11 mouse cellular contexts compared by ENCODE assay signal in genomic region chr5:39777094-39777710, GRCm38 (mm10). TPM values are rescaled to one million over a fixed set of nuclear protein-coding genes. Genes with fewer than 3 reads are reported as not detected.
DNase-seq lines count a peak whose midpoint lies in the region; TF ChIP-seq lines count a peak whose summit lies in the region.
"Had no signal": no experiment of that assay in that cellular context is flagged by ENCODE, and none has a peak within 500 bp of the region (broad histone marks: within the 10 kb centered on the region; RNA-seq: fewer than 3 reads in every experiment).

No protein-coding gene starts in this region.

- peak; percentile 27 to 34 for DNase-seq in heart, postnatal 10 days
- DNase-seq in heart, postnatal 25 days (ENCODE audit: low spot score), result no peak
- DNase-seq in layer of hippocampus, postnatal 14 days (ENCODE audit: low spot score in 2 of 2), result peak; percentile 5 to 53
- DNase-seq in layer of hippocampus, adult 9-10 months (ENCODE audit: low spot score), result no peak
- DNase-seq in brain, embryonic 14.5 days (ENCODE audit: low read depth), result peak; percentile 85
- DNase-seq in cerebellum, adult 9-11 months, result peak; percentile 81
- DNase-seq in ovary, postnatal 36 days (ENCODE audit: low spot score), result no peak
- no peak for DNase-seq in MN1 (ENCODE audit: low spot score)
- DNase-seq: lung, adult 18-20 months; right cerebral cortex, postnatal 14 days had no signal

- TF ChIP-seq POLR2A in brain, embryonic 14.5 days (IDR thresholded peaks at IDR 0.05; ENCODE audit: borderline replicate concordance, extremely low read depth, insufficient read depth, insufficient read length, poor library complexity, severe bottlenecking), result no peak

- intact Hi-C loops in heart, postnatal 10 days (cut with DNase I), result no loop called here
- intact Hi-C loops in heart, postnatal 25 days (cut with DNase I), result no loop called here

- no peak for TF ChIP-seq CTCF in brain, embryonic 14.5 days (IDR thresholded peaks at IDR 0.05; ENCODE audit: borderline replicate concordance, extremely low read depth, insufficient read depth, insufficient read length)

RNA-seq across cellular contexts. Expression of gene Hs3st1, which starts 21.9 kb away (rescaled TPM):
- 10 to 100 TPM; 10.4 to 10.8 TPM for total RNA-seq in heart, postnatal 10 days (2021)
- 1 to 10 TPM; 8.1 to 9.2 TPM for total RNA-seq in heart, postnatal 25 days (2021)
- total RNA-seq in layer of hippocampus, postnatal 14 days (2021), result 10 to 100 TPM; 26.3 to 29.3 TPM
- polyA plus RNA-seq in brain, embryonic 14.5 days (2012; rRNA removed), result 35.6 and 42.3 TPM in 2 replicates
- total RNA-seq: megakaryocyte-erythroid progenitor cell, adult 5-6 weeks had no signal

Comparison
In these comparisons a context has a peak if more than half of its experiments do, and no peak if none do; other contexts are left out.
1. DNase-seq: peak in heart, postnatal 10 days (2 of 2), layer of hippocampus, postnatal 14 days (2 of 2), brain, embryonic 14.5 days (single experiment) and cerebellum, adult 9-11 months (single experiment); none in heart, postnatal 25 days (single experiment), layer of hippocampus, adult 9-10 months (single experiment), ovary, postnatal 36 days (single experiment) and MN1 (single experiment).